Mouse (Mus musculus) mouse trophoblast stem cell (cell line): Measurements from ENCODE around the gene Macrod2.

ENCODE experiments used
- in situ Hi-C, 2 experiments: fragments of 300-500 bp; cut with MseI, MboI; formaldehyde crosslinking; loops; 2 replicates in 1 of 2; 3 replicates in 1 of 2; pipeline ENCODE4 v1.15.1; 2025

Macrod2 gene

GRCm38 (mm10) chr2:142222137-142222921, 1827.2 kb downstream of the Macrod2 start:
- in situ Hi-C loops = no loop called here

DNA sequence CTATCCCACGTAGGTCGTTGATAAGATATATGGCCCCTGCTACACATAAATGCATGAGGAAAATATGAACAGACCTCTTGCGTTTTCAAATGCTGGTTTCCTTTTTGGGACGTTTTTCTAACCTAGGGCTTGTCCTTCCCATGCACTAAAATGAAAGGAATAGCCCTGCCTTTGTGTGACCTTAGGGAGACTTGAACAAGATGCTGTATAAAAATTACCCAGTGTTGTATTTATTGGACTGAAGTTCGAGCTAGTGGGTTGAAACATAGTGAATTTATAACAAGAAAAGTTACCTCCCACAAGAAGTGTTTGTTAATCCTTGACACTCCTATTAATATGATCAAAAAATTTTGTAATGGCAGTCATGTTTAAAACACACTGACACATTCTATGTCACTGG, 1827.8 kb downstream of the Macrod2 start:
- in situ Hi-C loops = no loop called here

- in situ Hi-C loops = no loop called here
Observed at GRCm38 (mm10) chr2:142230985-142231549, 1836.0 kb downstream of the Macrod2 start.

GRCm38 (mm10) chr2:142232828-142233227, 1837.7 kb downstream of the Macrod2 start:
- in situ Hi-C loops = no loop called here

GRCm38 (mm10) chr2:142243483-142243882, 1848.4 kb downstream of the Macrod2 start:
- in situ Hi-C loops = no loop called here

DNA sequence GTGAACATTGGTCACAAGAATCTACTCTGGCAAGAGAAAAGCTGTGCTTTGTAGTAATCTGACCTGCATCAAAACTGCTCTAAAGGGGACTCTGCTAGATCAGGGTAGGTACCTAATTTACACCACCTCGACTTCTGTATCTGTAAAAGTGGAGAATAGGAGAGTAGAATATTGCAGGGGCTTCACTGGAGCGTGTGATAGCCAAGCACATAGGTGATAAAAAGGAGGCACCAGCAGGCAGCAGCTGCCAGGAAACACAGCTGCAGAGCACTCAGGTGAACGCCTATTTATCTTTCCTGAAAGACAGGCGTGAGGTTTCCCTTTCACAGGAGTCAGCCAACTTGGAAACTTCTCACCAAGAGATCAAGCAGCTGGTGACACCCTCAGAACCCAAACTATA, 1855.3 kb downstream of the Macrod2 start:
- in situ Hi-C loops = no loop called here

- in situ Hi-C loops = no loop called here
Observed at GRCm38 (mm10) chr2:142251518-142251917, 1856.4 kb downstream of the Macrod2 start.

DNA sequence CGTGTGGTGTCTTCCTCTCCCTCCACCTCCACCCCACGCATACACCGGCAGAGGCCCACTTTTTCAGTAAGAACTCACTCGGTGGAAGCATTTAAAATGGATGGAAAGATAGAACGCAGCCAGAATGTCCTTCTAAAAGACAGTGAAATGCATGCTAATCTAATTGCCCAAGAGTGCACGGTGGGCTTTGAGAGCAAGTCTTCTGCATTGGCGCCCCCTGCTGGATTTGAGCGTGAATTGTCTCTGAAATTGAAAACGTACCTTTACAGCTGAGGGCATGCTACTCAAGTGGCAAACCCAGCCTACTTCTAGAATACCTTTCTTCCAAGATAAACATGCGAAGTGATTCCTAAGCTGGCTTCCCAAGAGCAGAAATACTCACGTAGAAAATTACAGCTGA, 1858.8 kb downstream of the Macrod2 start:
- in situ Hi-C loops = no loop called here

DNA sequence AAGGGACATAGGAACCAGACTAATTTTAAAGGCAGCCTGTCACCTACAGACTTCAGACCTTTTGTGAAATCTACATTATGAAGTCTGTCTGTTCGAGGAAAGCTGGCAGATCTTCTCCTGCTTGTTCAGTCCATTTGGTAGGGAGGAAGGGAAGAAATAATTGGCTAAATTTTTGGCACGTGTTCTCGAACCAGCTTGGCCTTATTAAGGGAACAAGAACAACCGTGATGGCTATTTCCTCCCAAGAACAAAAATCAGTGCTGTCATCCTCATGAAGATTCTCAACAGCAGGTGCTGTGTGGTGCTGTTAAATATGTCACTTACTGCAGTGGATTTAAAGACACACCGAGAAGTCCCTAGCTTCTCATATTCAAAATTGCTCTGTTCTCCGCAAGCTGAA, 1859.5 kb downstream of the Macrod2 start:
- in situ Hi-C loops = no loop called here

GRCm38 (mm10) chr2:142257501-142257900, 1862.4 kb downstream of the Macrod2 start:
- in situ Hi-C loops = no loop called here

GRCm38 (mm10) chr2:142261046-142261445, 1865.9 kb downstream of the Macrod2 start:
- in situ Hi-C loops = no loop called here

DNA sequence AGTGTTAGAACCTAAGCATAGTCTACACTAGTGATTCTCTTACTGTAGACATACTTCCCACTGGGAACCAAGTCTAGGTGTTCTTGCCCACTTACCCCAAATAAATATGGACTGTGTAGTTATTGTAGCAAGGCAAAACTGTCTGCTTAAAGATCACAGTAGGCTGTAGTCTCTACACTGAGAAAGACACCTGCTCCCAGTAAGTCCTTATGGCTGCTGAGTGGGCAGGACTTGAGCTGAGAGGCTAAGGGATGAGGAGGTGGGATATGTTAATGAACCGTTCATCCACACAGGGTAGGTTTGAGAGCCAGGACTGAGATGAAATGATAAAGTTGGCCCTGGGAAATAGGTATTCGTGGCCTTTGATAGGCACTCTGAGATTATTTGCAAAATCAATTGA, 1869.6 kb downstream of the Macrod2 start:
- in situ Hi-C loops = no loop called here

DNA sequence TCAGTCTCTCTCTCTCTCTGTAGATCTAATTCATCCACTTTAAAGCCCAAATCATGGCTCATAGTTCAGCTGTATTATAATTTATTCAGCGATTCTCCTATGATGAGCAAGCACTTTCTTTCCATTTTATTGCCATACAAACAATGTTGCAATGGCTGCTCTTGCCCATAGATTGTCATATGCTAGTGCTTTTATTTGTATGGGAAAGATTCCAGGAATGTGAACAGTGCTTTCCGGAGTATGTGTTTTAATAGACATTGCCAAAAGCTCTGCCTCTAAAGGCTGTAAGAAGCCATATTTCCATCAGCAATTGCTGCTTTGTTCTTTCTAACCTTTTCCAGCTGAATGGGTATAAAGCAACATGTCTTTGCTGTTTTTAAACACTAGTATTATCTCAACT, 1872.7 kb downstream of the Macrod2 start:
- in situ Hi-C loops = no loop called here

GRCm38 (mm10) chr2:142286761-142287160, 1891.7 kb downstream of the Macrod2 start:
- in situ Hi-C loops = no loop called here

- in situ Hi-C loops = no loop called here
Observed at GRCm38 (mm10) chr2:142294831-142295230, 1899.7 kb downstream of the Macrod2 start.

GRCm38 (mm10) chr2:142303098-142303911, 1908.2 kb downstream of the Macrod2 start:
- in situ Hi-C loops = no loop called here

GRCm38 (mm10) chr2:142303912-142304182, 1908.7 kb downstream of the Macrod2 start:
- in situ Hi-C loops = no loop called here

DNA sequence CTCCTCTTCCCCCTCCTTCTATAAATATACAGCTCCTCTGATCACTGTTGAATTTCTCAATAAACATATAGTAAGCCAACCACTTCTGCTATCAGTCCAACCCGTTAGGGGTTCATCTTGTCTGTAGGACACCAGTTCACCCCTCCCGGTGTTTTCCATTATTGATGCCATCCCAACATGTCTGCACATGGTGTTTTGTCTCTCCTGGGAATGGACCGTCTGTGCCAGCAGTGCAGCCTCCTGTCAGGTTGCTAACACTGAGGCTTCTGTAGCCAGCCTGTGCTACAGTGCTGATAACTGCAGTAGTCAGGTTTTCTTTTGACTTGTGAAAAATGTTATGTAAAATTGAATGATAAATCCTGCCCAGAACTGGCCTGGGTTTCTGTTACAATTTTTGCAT, 1928.0 kb downstream of the Macrod2 start:
- in situ Hi-C loops = no loop called here

GRCm38 (mm10) chr2:142326737-142327136, 1931.6 kb downstream of the Macrod2 start:
- in situ Hi-C loops = no loop called here

- in situ Hi-C loops = no loop called here
Observed at GRCm38 (mm10) chr2:142329761-142330160, 1934.7 kb downstream of the Macrod2 start.

- in situ Hi-C loops = no loop called here
Observed at GRCm38 (mm10) chr2:142334441-142335102, 1939.5 kb downstream of the Macrod2 start.
